Mouse (Mus musculus) stomach, postnatal 0 days (tissue): Measurements from ENCODE around the gene Dnah8.

Experiments
- CTCF ChIP-seq: IDR thresholded peaks from 2 replicates; pipeline ENCODE4 v1.5.1; 2016; ENCODE audit warnings: antibody characterized with exemption, low read depth, mild to moderate bottlenecking, moderate library complexity
- EP300 ChIP-seq: optimal IDR thresholded peaks from 2 replicates; pipeline ENCODE3; 2016; ENCODE audit warnings: antibody characterized with exemption

DNA sequence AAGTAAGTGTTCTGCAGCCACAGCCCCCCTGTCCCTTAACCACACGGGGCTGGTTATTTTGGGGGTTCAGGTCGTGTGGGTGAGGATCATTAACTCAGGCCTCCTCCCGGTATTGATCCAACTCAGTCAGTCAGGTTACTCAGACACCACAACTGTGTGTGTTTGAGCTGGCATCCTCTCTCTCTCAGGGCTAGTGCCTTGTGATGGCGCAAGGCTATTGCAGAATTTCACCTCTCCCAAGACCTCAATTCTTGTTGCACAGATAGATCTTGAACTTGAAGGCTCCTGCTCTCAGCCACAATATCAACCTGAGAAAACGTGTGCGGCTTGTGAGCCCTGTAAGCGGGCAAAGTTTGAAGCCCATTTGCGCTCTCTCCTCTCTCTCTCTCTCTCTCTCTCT is 38.0 kb downstream of the Dnah8 start:
- TF ChIP-seq CTCF (no peak), EP300 (no peak)
